Mouse (Mus musculus): Measurements from ENCODE around the gene Slc25a29.
A peak's percentile ranks its signal among the peaks of the same experiment; 100 is the strongest.
"Not testable (repeated sequence)": the region's sequence is repeated elsewhere in the genome, so short reads cannot be mapped to it uniquely, and the experiment has no call there.

Gene Slc25a29

DNA sequence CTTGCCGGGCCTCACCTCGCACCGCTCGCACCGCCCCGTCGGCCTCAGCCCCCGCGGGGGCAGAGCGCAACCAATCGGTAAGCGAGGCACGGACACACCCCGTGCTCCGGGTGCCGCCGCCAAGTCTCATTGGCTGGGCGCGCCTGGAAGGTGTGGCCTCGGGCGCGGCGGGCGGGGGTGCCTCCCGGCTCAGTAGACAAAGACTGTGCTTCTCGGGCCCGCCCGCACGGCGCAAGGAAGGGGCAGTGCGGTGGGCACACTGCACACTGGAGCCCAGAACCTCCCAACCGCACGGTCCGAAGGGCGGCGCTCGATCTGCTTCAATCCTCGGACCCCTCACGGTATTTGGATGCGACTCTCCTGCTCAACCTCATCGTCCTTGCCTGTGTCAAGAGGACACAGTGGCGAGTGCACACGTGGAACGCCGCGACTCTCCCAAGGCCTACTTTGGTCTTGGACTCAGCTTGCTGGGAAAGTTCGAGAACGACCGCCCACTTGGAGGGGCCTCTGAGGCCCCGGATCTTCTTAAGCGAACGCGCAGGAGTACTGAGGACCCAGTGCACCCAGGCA, at the start of gene Slc25a29, which contains the start of gene Slc25a47:
Slc25a29 (minus strand) TSS at position 44 of the 570 bp plus-strand sequence.
Slc25a47 (plus strand) TSS at position 207 of the 570 bp plus-strand sequence.
- DNase-seq (ENCODE audit: low spot score in 2 of 2), result peak; percentile 88 to 92

DNA sequence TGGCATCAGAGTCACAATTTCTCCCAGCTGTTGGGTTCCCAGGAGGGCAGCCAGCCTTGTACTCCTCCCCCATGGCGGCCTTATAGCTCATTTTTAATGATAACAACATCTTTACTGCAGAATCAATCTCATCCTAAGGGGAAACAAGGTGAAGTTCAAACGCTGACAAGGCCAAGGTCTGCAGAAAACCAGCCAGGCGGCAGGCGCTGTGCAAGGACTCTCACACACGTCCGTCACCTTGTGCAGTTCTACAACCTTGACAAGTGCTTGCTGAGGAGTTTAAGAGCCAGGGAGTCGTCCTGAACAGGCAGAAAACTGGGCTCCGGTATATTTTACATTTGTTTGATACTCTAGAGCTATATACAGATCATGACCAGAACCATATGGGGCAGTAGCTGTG, 47.1 kb upstream of the Slc25a29 start:
- no peak for DNase-seq (ENCODE audit: low spot score in 2 of 2)

DNA sequence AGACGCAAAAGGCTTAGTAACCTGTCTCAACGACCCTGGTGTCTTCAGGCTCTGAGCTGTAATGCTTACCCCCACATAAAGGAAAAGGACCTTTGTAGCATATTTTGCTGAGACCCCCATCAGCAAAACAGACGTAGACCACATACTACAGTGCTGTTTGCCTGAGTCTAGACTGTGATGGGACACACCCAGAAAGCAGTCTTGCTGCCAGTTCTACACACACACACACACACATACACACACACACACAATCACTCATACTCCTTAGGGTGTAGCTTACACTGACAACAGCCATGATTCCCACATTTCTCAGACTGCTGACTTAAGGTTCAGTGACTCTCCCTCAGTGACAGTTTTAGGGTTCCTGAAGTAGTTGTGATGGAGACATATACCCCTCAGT, 45.5 kb upstream of the Slc25a29 start:
- no peak for DNase-seq (ENCODE audit: low spot score in 2 of 2)

DNA sequence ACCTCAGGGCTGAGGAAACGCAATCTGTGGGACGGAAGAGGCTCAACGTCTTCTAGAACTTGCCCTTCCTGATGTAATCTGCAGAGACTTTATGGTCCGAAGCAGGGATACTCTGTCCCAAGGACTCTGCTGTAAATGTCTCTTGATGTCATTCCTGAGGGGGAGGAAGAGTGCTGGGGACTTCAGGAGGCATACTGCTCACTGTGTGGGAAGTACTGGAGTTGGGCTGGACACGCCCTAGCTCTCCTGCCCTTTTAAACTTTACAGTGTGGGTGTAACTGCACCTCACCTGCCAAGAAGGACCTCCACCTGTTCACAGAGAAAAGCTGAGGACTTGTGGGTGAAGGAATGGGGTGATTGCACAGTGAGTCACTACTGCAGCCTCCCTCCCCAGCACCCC, 44.9 kb upstream of the Slc25a29 start:
- DNase-seq (ENCODE audit: low spot score in 2 of 2), result no peak

DNA sequence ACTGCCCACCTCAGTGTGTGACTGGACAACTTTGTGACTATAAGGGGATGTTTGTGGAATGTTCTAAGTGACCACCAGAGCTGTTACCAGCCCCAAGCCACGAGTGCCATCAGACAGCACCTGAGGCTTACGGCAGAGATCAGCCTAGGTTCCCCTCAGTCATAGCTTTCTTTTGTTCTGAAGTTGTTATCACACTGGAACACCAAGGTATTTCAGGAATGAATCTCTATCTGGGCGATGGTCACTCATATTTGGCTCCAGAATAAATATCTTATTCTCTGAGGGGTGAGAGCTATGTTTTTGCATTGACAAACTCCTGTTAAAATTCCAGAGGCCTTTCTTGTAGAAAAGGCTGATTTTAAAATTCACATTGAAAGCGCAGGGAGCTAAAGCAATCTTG, 43.5 kb upstream of the Slc25a29 start:
- DNase-seq (ENCODE audit: low spot score in 2 of 2), result no peak

DNA sequence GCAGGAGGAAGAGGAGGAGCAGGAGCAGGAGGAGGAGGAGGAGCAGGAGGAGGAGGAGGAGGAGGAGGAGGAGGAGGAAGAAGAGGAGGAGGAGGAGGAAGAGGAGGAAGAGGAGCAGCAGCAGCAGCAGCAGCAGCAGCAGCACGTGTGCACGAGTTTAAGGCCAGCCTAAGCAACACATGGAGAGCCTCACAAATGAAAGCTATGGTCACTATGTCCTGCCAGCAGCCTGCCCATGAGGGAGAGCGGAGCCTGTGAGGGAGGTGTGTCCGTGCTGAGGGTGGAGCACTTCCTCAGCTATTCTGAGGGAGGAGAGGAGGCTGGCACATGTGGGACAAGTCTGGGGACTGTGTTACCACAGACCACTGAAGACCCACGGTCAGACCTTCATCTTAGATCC, 37.4 kb upstream of the Slc25a29 start:
- DNase-seq (ENCODE audit: low spot score in 2 of 2), result no peak

DNA sequence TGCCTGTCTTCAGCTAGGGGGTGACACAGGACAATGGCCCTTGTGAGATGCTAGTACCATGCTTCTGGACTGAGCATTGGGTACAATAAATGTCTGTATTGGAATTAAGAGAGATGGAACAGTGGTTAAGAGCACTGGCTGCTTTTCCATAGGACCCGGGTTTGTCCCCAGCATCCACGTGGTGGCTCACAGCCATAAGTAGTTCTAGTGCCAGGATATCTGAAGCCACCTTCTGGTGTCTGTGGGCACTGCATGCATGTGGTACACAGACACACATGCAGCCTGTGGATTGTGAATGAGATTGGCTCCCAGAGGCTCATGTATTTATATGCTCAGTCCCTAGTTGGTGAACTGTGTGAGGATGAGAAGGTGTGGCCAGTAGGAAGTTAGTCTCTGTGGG, 33.9 kb upstream of the Slc25a29 start:
- peak in 1 of 2 experiments; percentile 12 for DNase-seq (ENCODE audit: low spot score in 2 of 2)

DNA sequence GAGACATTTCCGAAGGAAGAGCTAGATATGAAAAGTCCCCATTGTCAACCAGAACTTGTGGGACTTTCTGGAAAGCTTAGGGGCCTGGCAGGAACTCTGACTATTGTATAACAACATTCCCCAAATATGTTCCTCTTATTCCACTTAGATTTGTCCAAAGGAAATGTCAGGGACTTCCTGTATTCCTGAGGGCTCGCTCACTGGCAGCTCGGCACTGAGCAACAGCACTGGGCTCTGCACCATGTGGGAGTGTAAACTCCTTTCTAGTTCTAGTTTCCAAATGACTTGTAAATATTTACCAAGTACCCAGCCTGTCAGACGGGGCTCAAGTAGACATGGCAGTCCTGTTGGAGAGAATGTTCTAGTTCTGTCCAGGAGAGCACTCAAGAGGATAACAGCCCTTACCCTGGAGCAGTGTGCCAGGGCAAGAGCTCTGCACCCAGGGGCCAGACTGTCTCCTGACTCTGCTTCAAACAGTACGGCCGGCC, 29.4 kb upstream of the Slc25a29 start:
- DNase-seq (ENCODE audit: low spot score in 2 of 2), result no peak

DNA sequence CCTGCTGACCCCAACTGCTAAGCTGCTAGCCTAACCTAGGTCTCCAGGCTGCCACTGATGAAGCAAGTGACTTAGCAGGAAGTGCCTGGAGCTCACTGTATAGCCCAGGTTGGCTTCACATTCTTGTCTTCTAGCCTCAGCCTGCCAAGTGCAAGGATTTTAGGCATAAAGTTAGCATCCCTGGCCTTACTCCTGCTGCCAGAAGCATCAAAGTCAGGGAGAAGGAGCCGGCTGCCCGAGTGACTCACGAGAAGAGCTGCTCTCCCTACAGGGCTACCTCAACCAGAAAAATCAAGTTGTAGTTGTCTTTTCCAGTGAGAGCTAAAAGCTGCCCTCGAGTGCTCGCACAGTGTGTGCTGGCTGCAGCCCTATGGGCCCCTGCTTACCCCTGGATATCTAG, 22.8 kb upstream of the Slc25a29 start:
- DNase-seq (ENCODE audit: low spot score in 2 of 2), result no peak

DNA sequence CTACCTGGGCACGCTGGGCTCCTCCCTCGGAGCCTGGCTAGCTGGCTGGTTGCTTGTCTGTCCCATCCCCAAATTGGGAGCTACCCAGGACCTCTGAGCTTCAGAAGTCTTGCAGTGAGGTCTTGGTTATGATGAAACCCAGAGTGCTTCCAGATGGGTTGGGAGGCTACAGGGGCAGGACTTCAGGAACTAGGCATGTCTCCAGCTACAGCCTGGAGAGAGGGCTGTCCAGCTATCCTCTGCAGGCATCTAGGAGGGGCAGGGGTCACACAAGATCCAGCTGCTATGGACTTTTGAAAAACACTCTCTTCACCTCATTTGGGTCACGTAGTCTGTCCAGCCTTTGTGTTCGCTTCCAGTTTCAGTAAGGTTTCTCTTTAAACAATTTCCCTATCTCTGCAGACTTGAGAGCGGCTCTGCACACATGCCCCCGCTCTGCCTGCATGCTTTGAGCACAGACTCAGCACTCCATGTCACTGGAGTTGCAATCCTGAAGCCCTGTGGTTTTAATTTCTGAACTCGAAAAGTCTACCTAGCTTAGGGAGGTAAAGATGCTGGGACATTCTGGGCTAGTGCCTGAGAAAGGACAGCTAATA, 22.0 kb upstream of the Slc25a29 start:
- DNase-seq (ENCODE audit: low spot score in 2 of 2), result no peak

DNA sequence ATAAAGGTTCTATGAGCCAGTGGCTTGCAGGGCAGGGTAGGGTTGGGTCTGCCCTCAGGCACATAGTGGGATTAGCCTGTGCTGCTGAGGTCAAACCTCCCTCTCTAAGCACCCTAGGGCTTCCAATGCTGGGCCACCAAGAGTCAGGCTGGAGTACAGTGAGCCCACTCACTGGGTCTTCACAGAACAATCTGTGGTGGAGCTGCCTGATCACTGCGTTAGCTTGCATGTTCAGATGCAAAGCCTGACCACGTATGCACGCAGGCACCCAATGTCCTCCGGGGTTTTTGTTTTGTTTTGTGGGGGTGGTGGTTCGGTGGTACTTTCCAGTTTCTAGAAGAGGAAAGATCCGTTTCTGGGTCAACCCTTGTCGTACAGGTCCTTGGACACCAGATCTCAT, 21.4 kb upstream of the Slc25a29 start:
- DNase-seq (ENCODE audit: low spot score in 2 of 2), result no peak

DNA sequence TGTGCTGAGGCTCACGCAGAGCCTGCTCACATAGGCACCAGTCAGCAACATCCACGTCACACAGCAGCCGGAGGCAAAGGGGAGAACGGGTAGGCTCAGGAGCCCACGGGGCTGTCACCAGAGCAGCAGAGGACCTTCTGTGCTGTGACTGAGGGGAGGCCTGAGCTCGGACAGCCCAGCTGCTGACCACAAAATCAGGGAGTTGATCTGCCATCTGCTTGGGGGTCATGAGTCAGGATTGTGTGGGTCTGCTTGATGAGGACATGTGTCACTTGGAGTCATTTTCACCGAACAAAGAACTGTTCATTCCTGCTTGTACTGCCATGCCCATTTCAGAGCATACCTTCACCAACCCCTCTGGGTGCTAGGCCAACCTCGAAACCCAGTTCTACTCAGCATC, 20.5 kb upstream of the Slc25a29 start:
- no peak for DNase-seq (ENCODE audit: low spot score in 2 of 2)

DNA sequence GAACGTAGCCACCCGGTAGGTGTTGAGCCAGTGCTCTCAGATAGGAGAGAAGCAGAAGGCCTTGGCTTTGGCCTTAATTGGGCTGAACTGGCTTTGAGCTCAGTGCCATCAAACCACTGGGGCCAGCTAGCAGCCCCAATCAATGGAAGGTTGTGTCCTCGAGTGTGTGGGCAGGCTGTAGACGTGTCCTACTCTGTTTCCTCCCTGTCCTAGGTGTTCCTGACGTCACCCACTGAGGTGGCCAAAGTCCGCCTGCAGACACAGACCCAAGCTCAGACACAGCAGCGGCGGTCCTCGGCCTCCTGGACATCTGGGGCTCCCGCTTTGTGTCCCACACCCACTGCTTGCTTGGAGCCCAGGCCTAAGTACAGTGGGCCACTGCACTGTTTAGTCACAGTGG, 19.4 kb upstream of the Slc25a29 start:
- DNase-seq (ENCODE audit: low spot score in 2 of 2), result no peak

DNA sequence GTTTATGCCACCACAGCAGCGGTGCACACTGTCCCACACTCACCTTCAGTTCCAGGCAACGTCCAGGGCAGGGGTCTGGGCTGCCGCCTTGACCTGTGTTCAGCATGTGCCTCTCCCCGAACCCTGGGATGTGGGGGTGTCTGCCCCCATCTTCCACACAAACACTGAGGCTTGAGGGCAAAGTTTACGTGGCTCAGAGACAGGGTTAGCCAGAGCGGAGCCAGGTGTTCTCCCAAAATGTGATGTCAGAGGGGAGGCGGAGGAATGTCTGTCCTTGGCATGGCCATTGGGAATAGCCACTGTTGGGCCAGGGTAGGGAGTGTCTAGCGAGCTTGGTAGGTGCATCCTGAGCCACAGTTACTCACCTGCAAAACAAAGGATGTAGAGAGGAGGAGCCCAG, 17.1 kb upstream of the Slc25a29 start:
- DNase-seq (ENCODE audit: low spot score in 2 of 2), result no peak

DNA sequence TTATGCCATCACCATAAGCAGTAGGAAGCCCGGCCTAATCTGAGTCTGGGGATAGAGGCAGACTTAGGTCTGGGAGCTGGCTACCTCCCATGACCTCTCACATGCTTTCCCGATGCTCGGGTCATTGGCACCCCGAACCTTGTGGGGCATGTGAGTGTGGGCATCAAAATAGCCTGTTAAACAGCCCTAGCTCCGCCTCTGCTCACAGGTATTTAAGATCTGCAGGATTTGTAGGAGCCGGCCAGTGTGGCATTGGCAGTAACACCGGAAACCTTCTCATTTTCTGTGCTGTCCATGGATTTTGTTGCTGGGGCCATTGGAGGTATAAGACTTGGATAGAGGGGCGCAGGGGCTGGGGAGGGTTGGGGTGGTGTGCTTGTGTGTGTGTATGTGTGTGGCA, 15.2 kb upstream of the Slc25a29 start:
- no peak for DNase-seq (ENCODE audit: low spot score in 2 of 2)

DNA sequence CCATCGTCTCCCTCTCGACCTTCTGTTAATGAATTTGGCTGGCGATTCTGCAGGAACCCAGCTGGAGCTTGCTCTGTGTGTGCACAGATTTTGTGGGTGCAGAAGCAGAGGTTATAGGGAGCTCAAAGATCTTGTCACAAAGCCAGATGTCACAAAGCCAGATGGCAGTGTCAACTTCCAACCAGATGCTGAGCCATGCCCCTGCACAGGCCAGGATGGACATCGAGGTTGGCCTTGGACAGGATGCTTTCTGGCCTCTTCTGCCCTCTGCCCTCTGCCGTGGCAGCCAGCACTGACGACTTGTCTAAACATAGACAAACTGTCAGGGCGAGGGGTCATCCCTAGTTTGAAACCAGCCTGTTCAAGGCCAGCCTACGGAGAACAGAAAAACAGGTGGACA, 14.4 kb upstream of the Slc25a29 start:
- DNase-seq (ENCODE audit: low spot score in 2 of 2), result no peak

DNA sequence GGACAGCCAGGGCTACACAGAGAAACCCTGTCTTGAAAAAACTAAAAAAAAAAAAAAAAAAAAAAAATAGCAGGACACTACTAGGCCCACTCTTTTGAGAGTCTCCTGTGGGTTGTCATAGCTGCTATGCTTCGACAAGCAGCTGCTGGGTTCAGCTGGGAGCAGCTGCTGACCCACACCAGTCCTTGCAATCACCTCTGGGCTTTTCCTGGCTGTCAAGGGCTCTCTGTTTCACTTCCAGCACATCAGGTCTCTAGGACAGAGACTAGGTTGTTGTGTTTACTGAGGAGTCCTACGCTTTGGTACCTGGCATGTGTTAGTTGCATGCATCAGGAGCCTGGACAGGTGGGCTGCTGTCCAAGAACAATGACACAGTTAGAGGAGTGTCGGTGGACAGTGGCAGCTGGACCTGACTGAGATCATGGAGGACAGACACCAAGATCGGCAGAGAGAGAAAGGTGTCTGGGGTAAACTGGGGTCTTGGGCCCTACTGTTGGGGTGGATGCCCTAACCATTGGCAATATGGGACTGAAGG, 13.9 kb upstream of the Slc25a29 start:
- no peak for DNase-seq (ENCODE audit: low spot score in 2 of 2)

DNA sequence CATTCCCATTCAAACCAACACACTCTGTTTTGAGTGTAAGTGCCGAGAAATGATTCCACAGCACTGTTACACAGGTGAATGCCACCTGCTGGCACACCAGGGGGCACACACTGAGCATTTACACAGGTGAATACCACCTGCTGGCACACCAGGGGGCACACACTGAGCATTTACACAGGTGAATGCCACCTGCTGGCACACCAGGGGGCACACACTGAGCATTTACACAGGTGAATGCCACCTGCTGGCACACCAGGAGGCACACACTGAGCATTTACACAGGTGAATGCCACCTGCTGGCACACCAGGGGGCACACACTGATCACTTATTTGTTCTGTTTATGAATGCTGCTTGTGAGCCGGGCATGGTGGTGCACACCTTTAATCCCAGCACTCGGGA, 12.3 kb upstream of the Slc25a29 start:
- not testable (repeated sequence) for DNase-seq (ENCODE audit: low spot score in 2 of 2)

DNA sequence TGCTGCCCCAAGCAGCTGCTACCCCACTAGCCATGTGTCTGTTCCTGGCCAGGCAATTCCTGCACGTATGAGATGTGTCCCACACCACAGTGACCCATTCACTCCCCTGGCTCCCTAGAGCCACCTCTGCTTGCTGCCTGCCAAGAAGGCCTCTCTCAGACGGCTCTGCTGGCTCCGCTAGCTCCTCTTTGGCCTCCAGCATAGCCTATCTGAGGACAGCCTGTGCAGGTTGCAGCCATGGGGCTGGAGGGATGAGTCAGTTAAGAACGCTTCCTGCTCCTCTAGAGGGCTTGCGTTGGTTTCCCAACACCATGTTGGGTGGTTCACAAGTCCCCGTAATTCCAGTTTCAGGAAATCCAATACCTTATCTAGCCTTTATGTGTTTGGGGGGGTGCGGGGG, 7.0 kb upstream of the Slc25a29 start:
- no peak for DNase-seq (ENCODE audit: low spot score in 2 of 2)

DNA sequence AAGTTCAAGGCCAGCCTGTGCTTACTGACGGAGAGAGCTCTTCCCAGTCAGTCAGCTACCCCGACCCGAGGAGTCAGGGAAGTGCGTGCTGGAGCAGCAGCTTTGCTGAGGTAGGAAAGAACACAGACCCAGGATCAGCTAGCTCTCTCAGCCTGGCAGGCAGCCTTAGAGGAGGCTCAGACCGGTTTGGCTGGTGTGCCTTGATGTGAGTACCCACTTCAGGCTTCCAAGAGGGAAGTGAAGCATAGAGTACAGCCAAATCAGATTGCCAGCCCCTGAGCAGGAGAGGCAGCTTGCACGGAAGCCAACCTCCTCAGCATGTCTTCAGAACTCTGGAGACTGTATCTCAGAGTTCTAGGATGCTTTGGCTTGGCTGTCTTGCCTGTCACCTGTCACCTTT, 5.5 kb upstream of the Slc25a29 start:
- DNase-seq (ENCODE audit: low spot score in 2 of 2), result no peak

DNA sequence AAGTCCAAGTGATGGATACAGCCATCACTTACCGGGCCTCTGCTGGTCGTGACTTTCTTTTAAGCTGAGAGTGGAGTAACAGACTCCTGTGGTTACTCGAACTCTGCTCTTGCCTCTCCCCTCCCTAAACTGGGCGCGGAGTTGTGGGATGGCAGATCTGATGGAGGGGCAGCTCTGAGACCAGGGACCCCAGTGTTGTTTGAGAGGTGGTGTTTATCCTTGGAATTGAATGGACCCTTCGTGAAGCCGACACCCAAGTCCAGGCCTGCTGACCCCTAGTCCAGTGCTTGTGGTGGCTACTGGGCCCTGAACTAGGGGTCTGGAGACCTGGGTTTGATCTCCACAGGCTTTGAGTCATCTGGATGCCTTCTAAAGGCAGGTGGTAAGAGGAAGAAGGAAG, 1.0 kb upstream of the Slc25a29 start:
- no peak for DNase-seq (ENCODE audit: low spot score in 2 of 2)

DNA sequence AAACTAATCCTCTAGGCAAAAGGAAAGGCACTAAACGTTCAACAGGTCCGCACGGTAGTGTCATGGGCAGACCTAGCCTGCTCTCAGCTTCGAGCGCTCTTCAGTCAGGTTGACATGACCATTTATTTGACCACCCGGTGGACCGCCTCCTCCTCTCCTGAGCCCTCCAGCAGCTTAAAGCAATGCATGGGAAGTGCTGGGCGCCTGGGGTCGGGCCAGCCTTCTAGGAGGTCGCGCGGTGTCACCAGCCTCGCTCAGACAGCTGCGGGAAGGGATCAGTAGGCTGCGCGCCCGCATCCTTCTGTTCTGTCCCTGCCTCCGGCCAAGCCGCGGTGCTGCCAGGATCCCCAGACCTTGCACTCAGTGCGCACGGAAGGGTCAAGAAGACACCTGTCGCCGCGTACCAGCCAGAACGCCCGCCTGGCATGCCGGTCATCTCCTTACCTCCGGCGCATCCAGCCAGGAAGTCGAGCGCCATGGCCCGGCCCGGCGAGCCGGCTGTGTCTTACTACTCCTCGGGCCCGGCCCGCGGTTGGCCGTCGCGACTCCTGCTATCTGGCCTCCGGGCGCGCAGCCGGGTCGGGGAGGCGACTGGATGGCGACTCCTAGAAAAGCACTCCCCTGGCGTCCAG, 359 bp downstream of the Slc25a29 start:
- no peak for DNase-seq (ENCODE audit: low spot score in 2 of 2)

DNA sequence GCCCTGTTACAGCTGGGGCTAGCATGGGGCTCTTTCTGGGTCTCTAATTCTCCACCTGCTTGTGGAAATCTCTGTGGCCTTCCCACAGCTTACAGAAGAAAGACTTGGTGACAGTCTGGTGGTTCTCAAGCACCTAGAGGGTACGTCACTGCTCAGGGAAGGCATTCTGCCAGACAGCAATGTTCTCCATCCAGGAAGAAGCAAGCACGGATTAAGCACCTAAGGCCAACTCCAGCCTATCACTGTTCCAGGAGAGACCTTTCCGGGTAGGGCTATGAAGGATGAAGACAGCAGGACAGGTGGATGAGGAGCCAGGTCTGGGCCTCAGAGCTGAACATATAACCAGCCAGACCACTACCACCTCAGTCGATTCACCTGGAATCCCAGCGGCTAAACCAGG, 897 bp downstream of the Slc25a29 start:
- DNase-seq (ENCODE audit: low spot score in 2 of 2), result no peak
